Mouse (Mus musculus) heart, postnatal 25 days (tissue): ENCODE data around the gene Dok1. TPM values are rescaled to one million over a fixed set of nuclear protein-coding genes. Genes with fewer than 3 reads are reported as not detected.

Experiments
- DNase-seq: peaks from one replicate; pipeline ENCODE4 v3.0.0; 2022; ENCODE audit warnings: low spot score
- intact Hi-C: fragments of 180-260 bp; cut with DNase I; formaldehyde crosslinking; loops from one replicate; pipeline ENCODE4 v1.15.1; 2025
- microRNA-seq: library from miRNA; unstranded; fragments of <30 nt; microRNA quantifications from one replicate; pipeline ENCODE4 v1.2.0, GENCODE M21; 2022
- total RNA-seq, 2 experiments: library from RNA; stranded (reverse); gene quantifications; 2 replicates each; pipeline ENCODE4 v1.2.3; 2021

Dok1 gene
- total RNA-seq, 2 experiments from 2014 or later: 2.9 to 3.2 TPM

GRCm38 (mm10) chr6:82994372-82994771 is 38.9 kb downstream of the Dok1 start:
- no peak for DNase-seq
- intact Hi-C loops: no loop called here

- DNase-seq: no peak
- intact Hi-C loops: no loop called here
These were observed 39.6 kb downstream of the Dok1 start for GRCm38 (mm10) chr6:82993696-82994095.

GRCm38 (mm10) chr6:82987411-82987971 is 45.8 kb downstream of the Dok1 start:
- intact Hi-C loops: no loop called here
- no peak for DNase-seq

Small RNA genes within 50 kb of the gene (microRNA-seq; reads per million reads assigned to microRNA genes)
- 0.83 reads per million for gene Mir7040

Other genes starting within 250 kb of the Dok1 start
- under 1 TPM; 0.34 to 0.47 TPM for gene Sema4f, start 93.7 kb downstream of the Dok1 start, total RNA-seq
- under 1 TPM in 1 of 2 experiments, not detected in 1; 0.17 TPM for gene M1ap, start 86.6 kb downstream of the Dok1 start, total RNA-seq
- 1 to 10 TPM; 2.0 to 4.2 TPM for gene Loxl3, start 702 bp upstream of the Dok1 start, total RNA-seq
- 10 to 100 TPM; 65.5 to 73.0 TPM for gene Aup1, start 21.1 kb upstream of the Dok1 start, total RNA-seq
- 10 to 100 TPM; 31.8 to 33.9 TPM for gene Htra2, start 21.8 kb upstream of the Dok1 start, total RNA-seq
- gene Dqx1, start 24.4 kb upstream of the Dok1 start, total RNA-seq: under 1 TPM; 0.36 to 0.52 TPM
- gene Tlx2, start 36.8 kb upstream of the Dok1 start, total RNA-seq: not detected
- gene Pcgf1, start 44.4 kb upstream of the Dok1 start, total RNA-seq: 1 to 10 TPM; 8.0 to 9.6 TPM
- 1 to 10 TPM; 1.3 TPM for gene Lbx2, start 52.9 kb upstream of the Dok1 start, total RNA-seq
- 1 to 10 TPM; 1.4 to 1.7 TPM for gene Ccdc142, start 68.1 kb upstream of the Dok1 start, total RNA-seq
- 1 to 10 TPM in 1 of 2 experiments, under 1 TPM in 1; 0.99 to 1.6 TPM for gene Gm42688, start 68.1 kb upstream of the Dok1 start, total RNA-seq
- gene Mrpl53, start 75.6 kb upstream of the Dok1 start, total RNA-seq: 100 to 1,000 TPM; 127 to 151 TPM
- 1 to 10 TPM; 8.4 to 9.0 TPM for gene Mogs, start 82.0 kb upstream of the Dok1 start, total RNA-seq
- 10 to 100 TPM; 72.5 to 74.0 TPM for gene Wbp1, start 88.1 kb upstream of the Dok1 start, total RNA-seq
- 10 to 100 TPM in 1 of 2 experiments, 1 to 10 TPM in 1; 7.0 to 12.7 TPM for gene Ino80b, start 92.0 kb upstream of the Dok1 start, total RNA-seq
- gene Rtkn, start 102.0 kb upstream of the Dok1 start, total RNA-seq: 1 to 10 TPM; 2.8 to 5.4 TPM
- 1 to 10 TPM; 1.0 to 2.3 TPM for gene Wdr54, start 122.9 kb upstream of the Dok1 start, total RNA-seq
- under 1 TPM in 1 of 2 experiments, not detected in 1; 0.17 TPM for gene 1700003E16Rik, start 122.9 kb upstream of the Dok1 start, total RNA-seq
- gene Dctn1, start 132.4 kb upstream of the Dok1 start, total RNA-seq: 100 to 1,000 TPM; 134 to 136 TPM
- gene Slc4a5, start 186.4 kb upstream of the Dok1 start, total RNA-seq: not detected